Mouse (Mus musculus) limb, embryonic 11.5 days (tissue): ENCODE measurements around the gene Ptpru. TPM values are rescaled to one million over a fixed set of nuclear protein-coding genes. Genes with fewer than 3 reads are reported as not detected.

Experiments
- ATAC-seq: fragments of 200-750 bp; cut with Nextera tagmentation; 2 replicates; pipeline ENCODE4 v1.8.0; 2017; ENCODE audit warnings: low read depth; ENCODE audit not compliant: insufficient number of reproducible peaks, low FRiP score, low TSS enrichment
- DNase-seq: peaks from one replicate; pipeline ENCODE4 v3.0.0-alpha.2; 2015; ENCODE audit warnings: low spot score
- H3K27ac ChIP-seq: fragments of 300-500 bp; sonication (generic); replicated peaks from 2 replicates; pipeline ENCODE4 v1.5.1; 2014; ENCODE audit warnings: low read depth, mild to moderate bottlenecking, low read length
- H3K27me3 ChIP-seq: fragments of 300-500 bp; sonication (generic); 2 replicates; pipeline ENCODE4 v1.6.1; 2014; ENCODE audit warnings: mild to moderate bottlenecking, low read length, mixed read lengths; ENCODE audit not compliant: control insufficient read depth, insufficient read depth
- H3K36me3 ChIP-seq: fragments of 300-500 bp; sonication (generic); 2 replicates; pipeline ENCODE4 v1.6.1; 2014; ENCODE audit warnings: mild to moderate bottlenecking, low read length, moderate library complexity, mixed read lengths; ENCODE audit not compliant: control insufficient read depth, insufficient read depth
- H3K4me1 ChIP-seq: fragments of 300-500 bp; sonication (generic); 2 replicates; pipeline ENCODE4 v1.6.1; 2014; ENCODE audit warnings: low read length, mixed read lengths; ENCODE audit not compliant: control insufficient read depth, insufficient read depth
- H3K4me2 ChIP-seq: fragments of 300-500 bp; sonication (generic); 2 replicates; pipeline ENCODE4 v1.6.1; 2014; ENCODE audit warnings: low read depth, mild to moderate bottlenecking, moderate library complexity; ENCODE audit not compliant: severe bottlenecking
- H3K4me3 ChIP-seq: fragments of 300-500 bp; sonication (generic); 2 replicates; pipeline ENCODE4 v1.5.1; 2014; ENCODE audit warnings: low read depth, low read length
- H3K9ac ChIP-seq: fragments of 300-500 bp; sonication (generic); 2 replicates; pipeline ENCODE4 v1.6.1; 2014; ENCODE audit warnings: mild to moderate bottlenecking, low read length
- H3K9me3 ChIP-seq: fragments of 300-500 bp; sonication (generic); 2 replicates; pipeline ENCODE4 v1.6.1; 2016; ENCODE audit warnings: low read length; ENCODE audit not compliant: control insufficient read depth
- WGBS: fragments of 180-500 bp; shearing (Covaris S2); extraction: QIAGEN DNeasy Blood & Tissue Kit; methylation state at CpG from one replicate; pipeline ENCODE4 v1.1.7; 2014; 5-methylcytosine and 5-hydroxymethylcytosine counted together
- polyA plus RNA-seq: library from polyadenylated mRNA; unstranded; fragments of >200 nt; fragmentation: Nextera tagmentation; extraction: Ambion mirVana; gene quantifications from 2 replicates; pipeline ENCODE4 v1.2.1, GENCODE M21; 2014

Ptpru gene
- polyA plus RNA-seq, 1 experiment from 2014 or later = 12.5 TPM

GRCm38 (mm10) chr4:131762211-131762784, 75.8 kb downstream of the Ptpru start:
- ATAC-seq = no peak
- WGBS = 72% methylated on average over 8 of the region's 8 CpGs

GRCm38 (mm10) chr4:131752204-131752837, 85.8 kb downstream of the Ptpru start:
- H3K4me2 ChIP-seq = no peak overlapping the region
- H3K4me1 ChIP-seq = no peaks in the 10 kb centered on the region
- no peaks in the 10 kb centered on the region for H3K27me3 ChIP-seq
- H3K4me3 ChIP-seq = no peak overlapping the region
- no peak for ATAC-seq
- DNase-seq = no peak
- no peak overlapping the region for H3K27ac ChIP-seq
- H3K9me3 ChIP-seq = no peaks in the 10 kb centered on the region
- no peaks in the 10 kb centered on the region for H3K36me3 ChIP-seq
- H3K9ac ChIP-seq = no peak overlapping the region
- WGBS = 55% methylated on average over 10 of the region's 10 CpGs

More at GRCm38 (mm10) chr4:131762211-131762784, 75.8 kb downstream of the Ptpru start:
- Histone ChIP-seq H3K4me1 (no peaks in the 10 kb centered on the region), H3K4me3 (no peak overlapping the region), H3K9me3 (no peaks in the 10 kb centered on the region), H3K36me3 (no peaks in the 10 kb centered on the region), H3K27me3 (no peaks in the 10 kb centered on the region), H3K9ac (no peak overlapping the region), H3K4me2 (no peak overlapping the region), H3K27ac (no peak overlapping the region)
- DNase-seq = no peak

- H3K27me3 ChIP-seq = no peaks in the 10 kb centered on the region
- no peaks in the 10 kb centered on the region for H3K4me1 ChIP-seq
These were observed 86.5 kb downstream of the Ptpru start for GRCm38 (mm10) chr4:131751561-131751960.

GRCm38 (mm10) chr4:131749802-131750201, 88.3 kb downstream of the Ptpru start:
- Histone ChIP-seq H3K27me3 (no peaks in the 10 kb centered on the region), H3K36me3 (no peaks in the 10 kb centered on the region), H3K9ac (no peak overlapping the region), H3K4me3 (no peak overlapping the region), H3K9me3 (no peaks in the 10 kb centered on the region), H3K4me2 (no peak overlapping the region), H3K4me1 (no peaks in the 10 kb centered on the region), H3K27ac (no peak overlapping the region)
- ATAC-seq = no peak
- WGBS = 79% methylated on average over 6 of the region's 6 CpGs
- no peak for DNase-seq

More at GRCm38 (mm10) chr4:131751561-131751960, 86.5 kb downstream of the Ptpru start:
- H3K9ac ChIP-seq = no peak overlapping the region
- H3K36me3 ChIP-seq = no peaks in the 10 kb centered on the region
- H3K9me3 ChIP-seq = no peaks in the 10 kb centered on the region
- 80% methylated on average over 7 of the region's 7 CpGs for WGBS
- no peak overlapping the region for H3K4me2 ChIP-seq
- no peak overlapping the region for H3K4me3 ChIP-seq
- ATAC-seq (no peak), DNase-seq (no peak)
- H3K27ac ChIP-seq = no peak overlapping the region

GRCm38 (mm10) chr4:131744685-131745043, 93.4 kb downstream of the Ptpru start:
- Histone ChIP-seq H3K9ac (no peak overlapping the region), H3K4me2 (no peak overlapping the region), H3K4me3 (no peak overlapping the region), H3K9me3 (no peaks in the 10 kb centered on the region), H3K27me3 (no peaks in the 10 kb centered on the region), H3K36me3 (no peaks in the 10 kb centered on the region), H3K4me1 (peaks cover 4% of the 10 kb centered on the region; the same call in 1 of the 2 replicates), H3K27ac (no peak overlapping the region)
- 81% methylated on average over 5 of the region's 5 CpGs for WGBS
- no peak for ATAC-seq
- no peak for DNase-seq

DNA sequence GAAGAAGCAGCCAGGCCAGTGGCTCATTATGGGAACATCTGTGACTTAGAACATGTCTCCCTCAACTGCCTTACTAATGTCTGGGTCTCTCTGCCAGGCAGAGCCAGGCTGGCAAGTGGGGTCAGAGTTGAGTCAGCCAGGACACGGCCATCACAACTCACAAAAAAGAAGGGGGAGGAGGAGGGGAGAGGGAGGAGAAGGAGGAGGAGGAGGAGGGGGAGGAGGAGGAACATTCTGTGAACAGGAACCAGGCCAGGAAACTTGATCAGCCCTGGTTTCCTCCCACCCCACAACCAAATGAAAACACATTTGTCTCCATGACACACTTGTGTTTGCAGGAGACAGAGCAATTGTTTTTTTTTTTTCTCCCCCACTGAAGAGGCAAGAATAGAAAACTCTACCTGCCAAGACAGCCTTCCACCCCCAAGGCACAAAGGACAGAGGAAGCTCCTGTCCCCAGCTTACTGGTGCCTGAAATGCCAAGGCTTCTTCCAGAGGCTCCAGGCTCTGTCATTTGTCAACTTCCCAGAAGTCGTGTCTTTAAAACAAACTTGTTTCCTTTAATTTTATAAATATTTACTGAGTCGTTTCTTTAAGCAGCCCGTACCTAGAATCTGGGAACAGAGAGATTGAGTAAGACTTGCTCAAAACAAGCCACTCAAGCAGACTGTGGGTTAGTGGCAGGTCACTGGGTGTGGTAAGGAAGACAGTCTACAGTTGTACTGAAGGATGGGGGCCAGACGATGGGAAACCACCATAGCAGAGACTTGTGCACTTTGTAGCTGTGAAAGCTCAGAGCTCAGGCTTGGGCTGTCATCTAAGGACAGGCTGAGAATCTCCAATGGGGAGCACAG, 94.0 kb downstream of the Ptpru start:
- no peak for ATAC-seq
- H3K4me1 ChIP-seq = peaks cover 4% of the 10 kb centered on the region; the same call in 1 of the 2 replicates
- H3K27ac ChIP-seq = no peak overlapping the region
- no peaks in the 10 kb centered on the region for H3K27me3 ChIP-seq
- H3K9ac ChIP-seq = no peak overlapping the region
- H3K4me3 ChIP-seq = no peak overlapping the region
- no peak overlapping the region for H3K4me2 ChIP-seq
- no peaks in the 10 kb centered on the region for H3K9me3 ChIP-seq
- 27% methylated on average over 5 of the region's 5 CpGs for WGBS
- H3K36me3 ChIP-seq = no peaks in the 10 kb centered on the region
- DNase-seq = no peak

DNA sequence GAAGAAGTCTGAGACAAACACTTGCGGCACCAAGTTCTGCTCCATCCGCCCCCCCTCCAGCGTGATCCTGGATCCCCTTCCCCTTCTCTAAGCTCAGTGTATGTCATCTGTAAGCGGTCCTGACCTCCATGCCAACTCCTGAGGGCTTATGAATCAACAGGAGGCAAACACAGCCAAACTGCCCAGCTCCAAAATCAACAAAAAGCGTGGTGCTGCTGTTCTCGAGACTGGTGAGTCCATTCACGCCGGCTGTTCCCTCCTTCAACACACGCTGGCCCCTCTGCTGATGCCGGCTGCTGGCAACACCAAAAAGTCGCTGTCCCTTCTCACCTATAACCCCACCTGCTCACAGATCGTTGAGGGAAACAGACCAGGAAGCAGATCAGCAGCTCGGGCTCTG, 95.1 kb downstream of the Ptpru start:
- H3K27me3 ChIP-seq = no peaks in the 10 kb centered on the region
- no peak overlapping the region for H3K4me2 ChIP-seq
- DNase-seq = no peak
- H3K9me3 ChIP-seq = no peaks in the 10 kb centered on the region
- H3K27ac ChIP-seq = no peak overlapping the region
- H3K4me1 ChIP-seq = peaks cover 4% of the 10 kb centered on the region; the same call in 1 of the 2 replicates
- no peaks in the 10 kb centered on the region for H3K36me3 ChIP-seq
- 77% methylated on average over 13 of the region's 13 CpGs for WGBS
- H3K9ac ChIP-seq = no peak overlapping the region
- ATAC-seq = no peak
- no peak overlapping the region for H3K4me3 ChIP-seq

DNA sequence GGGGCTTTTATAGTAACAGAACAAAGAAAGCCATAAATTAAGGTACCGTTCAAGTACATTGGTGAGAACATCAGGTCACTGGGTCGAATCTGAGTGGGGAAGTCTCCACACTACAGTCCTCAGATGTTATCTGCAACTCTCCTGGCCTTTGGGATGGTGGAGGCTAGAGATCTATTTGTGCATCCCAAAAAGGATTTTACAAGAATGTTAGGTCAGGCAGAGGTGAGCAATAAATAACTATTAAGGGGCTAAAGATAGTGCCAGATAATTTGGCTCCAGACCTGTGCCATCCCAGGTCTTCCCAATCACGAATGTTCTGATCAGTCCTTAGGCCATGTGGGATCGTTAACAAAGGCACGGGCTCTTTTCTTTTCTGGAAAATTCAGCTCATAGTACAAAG, 97.5 kb downstream of the Ptpru start:
- WGBS = 67% methylated on average over 5 of the region's 5 CpGs
- DNase-seq (no peak), ATAC-seq (no peak)
- Histone ChIP-seq H3K36me3 (no peaks in the 10 kb centered on the region), H3K9me3 (no peaks in the 10 kb centered on the region; the same call in 1 of the 2 replicates), H3K4me3 (no peak overlapping the region), H3K27me3 (no peaks in the 10 kb centered on the region), H3K4me1 (peaks cover 4% of the 10 kb centered on the region; the same call in 1 of the 2 replicates), H3K9ac (no peak overlapping the region), H3K27ac (no peak overlapping the region), H3K4me2 (no peak overlapping the region)
